Mouse (Mus musculus): ENCODE results near the gene Senp1. TPM values are rescaled to one million over a fixed set of nuclear protein-coding genes. Genes with fewer than 3 reads are reported as not detected.
A peak's percentile ranks its signal among the peaks of the same experiment; 100 is the strongest.

Senp1 gene
- polyA plus RNA-seq, 1 experiment = not detected

GRCm38 (mm10) chr15:98096957-98097356, 3.4 kb upstream of the Senp1 start:
- 43% methylated on average over 3 of the region's 3 CpGs for WGBS
- no peak for TF ChIP-seq POLR2A (IDR thresholded peaks at IDR 0.05; ENCODE audit: insufficient read depth, low read depth, low read length)
- TF ChIP-seq CTCF (IDR thresholded peaks at IDR 0.05; ENCODE audit: insufficient read depth, low read depth, low read length) = no peak

GRCm38 (mm10) chr15:98094905-98095304, 1.4 kb upstream of the Senp1 start:
- TF ChIP-seq CTCF (IDR thresholded peaks at IDR 0.05; ENCODE audit: insufficient read depth, low read depth, low read length) = no peak
- TF ChIP-seq POLR2A (IDR thresholded peaks at IDR 0.05; ENCODE audit: insufficient read depth, low read depth, low read length) = no peak
- Histone ChIP-seq H3K4me1 (ENCODE audit: control insufficient read depth, insufficient read depth, low read length) (no peaks in the 10 kb centered on the region), H3K27ac (ENCODE audit: insufficient read depth, low read depth, low read length) (no peak overlapping the region), H3K4me3 (ENCODE audit: insufficient read depth, low read depth, low read length) (no peak overlapping the region)
- 87% methylated on average over 12 of the region's 12 CpGs for WGBS

More at GRCm38 (mm10) chr15:98096957-98097356, 3.4 kb upstream of the Senp1 start:
- Histone ChIP-seq H3K27ac (ENCODE audit: insufficient read depth, low read depth, low read length) (no peak overlapping the region), H3K4me3 (ENCODE audit: insufficient read depth, low read depth, low read length) (no peak overlapping the region), H3K4me1 (ENCODE audit: control insufficient read depth, insufficient read depth, low read length) (no peaks in the 10 kb centered on the region)

DNA sequence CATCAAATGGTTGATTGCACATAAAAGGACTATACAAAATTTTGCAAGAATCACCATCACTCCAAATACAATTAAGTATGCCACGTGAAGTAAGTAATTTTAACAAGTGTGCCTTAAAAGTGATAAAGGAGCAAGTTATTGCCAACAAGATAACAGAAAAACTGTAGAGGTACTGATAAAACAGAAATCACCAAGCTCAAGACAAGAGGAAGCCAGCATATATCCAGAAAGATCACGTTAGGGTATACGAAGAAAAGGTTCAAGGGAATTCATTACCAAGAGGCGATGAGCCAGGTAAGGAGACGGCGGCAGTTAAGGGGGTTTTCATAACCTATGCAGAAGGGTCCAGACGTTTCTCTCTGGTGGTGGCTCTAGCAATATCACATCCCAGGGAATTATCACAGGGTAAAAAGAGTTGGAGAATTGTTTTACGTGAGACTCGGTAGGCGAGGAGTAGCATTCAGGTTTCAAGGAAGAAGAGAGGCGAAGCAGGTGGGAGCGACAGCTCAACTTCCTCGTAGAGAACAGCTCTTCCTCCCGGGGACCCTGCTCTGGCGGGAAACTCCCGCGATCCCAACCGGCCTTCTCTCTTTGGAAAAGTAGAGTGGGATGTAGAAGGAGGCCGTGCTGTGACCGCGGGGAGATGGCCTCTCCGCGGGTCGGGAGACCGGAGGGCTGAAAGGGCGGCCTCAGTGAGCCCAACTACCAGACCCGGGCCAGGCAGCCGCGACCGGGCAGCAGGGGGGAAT, 998 bp downstream of the Senp1 start, which contains the start of gene Pfkm:
Gene Pfkm, plus strand, starts transcription at position 218 of the 749 bp plus-strand sequence.
- Histone ChIP-seq H3K4me1 (ENCODE audit: control insufficient read depth, insufficient read depth, low read length) (no peaks in the 10 kb centered on the region), H3K27ac (ENCODE audit: insufficient read depth, low read depth, low read length) (peak within 1 kb of the TSS; percentile 89), H3K4me3 (ENCODE audit: insufficient read depth, low read depth, low read length) (peak within 1 kb of the TSS; percentile 75)
- WGBS = 1% methylated on average over 30 of the region's 30 CpGs
- TF ChIP-seq POLR2A (IDR thresholded peaks at IDR 0.05; ENCODE audit: insufficient read depth, low read depth, low read length) (no peak), CTCF (IDR thresholded peaks at IDR 0.05; ENCODE audit: insufficient read depth, low read depth, low read length) (no peak)

GRCm38 (mm10) chr15:98091841-98092240, 1.7 kb downstream of the Senp1 start:
- H3K4me1 ChIP-seq (ENCODE audit: control insufficient read depth, insufficient read depth, low read length) = no peaks in the 10 kb centered on the region
- no peak for TF ChIP-seq POLR2A (IDR thresholded peaks at IDR 0.05; ENCODE audit: insufficient read depth, low read depth, low read length)
- no peak for TF ChIP-seq CTCF (IDR thresholded peaks at IDR 0.05; ENCODE audit: insufficient read depth, low read depth, low read length)
- H3K27ac ChIP-seq (ENCODE audit: insufficient read depth, low read depth, low read length) = no peak overlapping the region
- no peak overlapping the region for H3K4me3 ChIP-seq (ENCODE audit: insufficient read depth, low read depth, low read length)
- WGBS = 31% methylated on average over 4 of the region's 4 CpGs

DNA sequence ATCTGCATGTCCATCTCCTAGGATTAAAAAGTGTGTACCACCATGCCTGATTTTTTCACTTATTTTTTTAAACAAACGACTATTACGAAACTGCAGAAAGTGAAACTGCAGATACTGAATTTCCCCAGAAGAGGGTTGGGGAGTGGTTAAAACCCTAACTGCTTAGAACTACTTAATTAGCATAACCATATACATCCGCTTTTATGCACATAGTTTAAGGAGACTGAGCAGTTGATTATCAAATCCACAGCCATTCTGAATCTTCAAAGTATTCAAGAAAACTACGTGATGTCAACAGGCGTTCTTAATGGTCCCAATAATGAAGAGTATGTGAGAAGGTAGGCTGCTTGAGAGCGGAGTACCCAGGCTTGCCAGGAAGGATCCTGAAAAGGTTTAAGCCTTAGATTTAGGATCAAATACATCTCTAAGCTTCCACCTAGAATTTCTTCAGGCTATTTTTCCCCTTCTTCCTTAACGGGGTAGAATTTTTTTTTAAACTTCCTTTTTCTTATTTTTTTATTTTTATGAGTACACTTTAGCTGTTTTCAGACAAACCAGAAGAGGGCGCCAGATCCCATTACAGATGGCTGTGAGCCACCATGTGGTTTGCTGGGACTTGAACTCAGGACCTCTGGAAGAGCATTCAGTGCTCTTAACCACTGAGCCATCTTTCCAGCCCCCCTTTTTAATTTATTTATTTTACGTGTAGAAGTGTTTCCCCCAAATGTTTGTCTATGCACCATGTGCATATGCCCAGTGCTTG, 3.9 kb downstream of the Senp1 start:
- H3K4me1 ChIP-seq (ENCODE audit: control insufficient read depth, insufficient read depth, low read length) = no peaks in the 10 kb centered on the region
- no peak overlapping the region for H3K4me3 ChIP-seq (ENCODE audit: insufficient read depth, low read depth, low read length)
- TF ChIP-seq POLR2A (IDR thresholded peaks at IDR 0.05; ENCODE audit: insufficient read depth, low read depth, low read length) (no peak), CTCF (IDR thresholded peaks at IDR 0.05; ENCODE audit: insufficient read depth, low read depth, low read length) (no peak)
- H3K27ac ChIP-seq (ENCODE audit: insufficient read depth, low read depth, low read length) = no peak overlapping the region
- WGBS = 72% methylated on average over 9 of the region's 9 CpGs

GRCm38 (mm10) chr15:98088889-98089288, 4.7 kb downstream of the Senp1 start:
- TF ChIP-seq CTCF (IDR thresholded peaks at IDR 0.05; ENCODE audit: insufficient read depth, low read depth, low read length) (no peak), POLR2A (IDR thresholded peaks at IDR 0.05; ENCODE audit: insufficient read depth, low read depth, low read length) (no peak)
- no peak overlapping the region for H3K4me3 ChIP-seq (ENCODE audit: insufficient read depth, low read depth, low read length)
- no peaks in the 10 kb centered on the region for H3K4me1 ChIP-seq (ENCODE audit: control insufficient read depth, insufficient read depth, low read length)
- WGBS = 89% methylated on average over 1 of the region's 1 CpGs
- H3K27ac ChIP-seq (ENCODE audit: insufficient read depth, low read depth, low read length) = no peak overlapping the region

- Histone ChIP-seq H3K4me3 (ENCODE audit: insufficient read depth, low read depth, low read length) (no peak overlapping the region), H3K27ac (ENCODE audit: insufficient read depth, low read depth, low read length) (no peak overlapping the region), H3K4me1 (ENCODE audit: control insufficient read depth, insufficient read depth, low read length) (no peaks in the 10 kb centered on the region)
- TF ChIP-seq POLR2A (IDR thresholded peaks at IDR 0.05; ENCODE audit: insufficient read depth, low read depth, low read length) (no peak), CTCF (IDR thresholded peaks at IDR 0.05; ENCODE audit: insufficient read depth, low read depth, low read length) (no peak)
- WGBS = 79% methylated on average over 6 of the region's 6 CpGs
These were observed 16.6 kb downstream of the Senp1 start for GRCm38 (mm10) chr15:98076901-98077300.

DNA sequence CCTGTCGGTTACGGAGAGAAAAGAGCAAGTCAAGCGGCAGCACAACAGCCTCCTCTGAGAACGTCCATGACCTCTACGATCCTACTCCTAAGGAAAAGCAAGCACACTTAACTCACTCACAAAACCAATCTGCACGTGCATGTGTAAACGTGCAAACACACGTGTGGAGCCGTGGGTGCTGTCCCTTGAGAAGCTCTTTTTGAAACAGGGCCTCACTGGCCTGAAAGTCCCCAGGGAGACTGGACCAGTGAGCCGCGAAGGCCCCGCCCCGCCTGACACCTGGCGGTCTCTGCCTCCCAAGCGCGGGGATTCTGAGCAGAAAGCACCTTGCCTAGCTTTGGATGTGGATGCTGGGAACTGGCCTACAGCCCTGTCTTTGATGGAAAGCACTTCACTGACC, 18.5 kb downstream of the Senp1 start:
- 0 out of 2 replicates have a peak, but pooled peaks cover 5% of the 10 kb centered on the region for H3K4me1 ChIP-seq (ENCODE audit: control insufficient read depth, insufficient read depth, low read length)
- H3K27ac ChIP-seq (ENCODE audit: insufficient read depth, low read depth, low read length) = no peak overlapping the region
- TF ChIP-seq POLR2A (IDR thresholded peaks at IDR 0.05; ENCODE audit: insufficient read depth, low read depth, low read length) (no peak), CTCF (IDR thresholded peaks at IDR 0.05; ENCODE audit: insufficient read depth, low read depth, low read length) (no peak)
- H3K4me3 ChIP-seq (ENCODE audit: insufficient read depth, low read depth, low read length) = no peak overlapping the region
- 85% methylated on average over 16 of the region's 16 CpGs for WGBS

- H3K4me3 ChIP-seq (ENCODE audit: insufficient read depth, low read depth, low read length) = no peak overlapping the region
- no peak overlapping the region for H3K27ac ChIP-seq (ENCODE audit: insufficient read depth, low read depth, low read length)
- 84% methylated on average over 8 of the region's 8 CpGs for WGBS
- H3K4me1 ChIP-seq (ENCODE audit: control insufficient read depth, insufficient read depth, low read length) = 0 out of 2 replicates have a peak, but pooled peaks cover 5% of the 10 kb centered on the region
- TF ChIP-seq POLR2A (IDR thresholded peaks at IDR 0.05; ENCODE audit: insufficient read depth, low read depth, low read length) (no peak), CTCF (IDR thresholded peaks at IDR 0.05; ENCODE audit: insufficient read depth, low read depth, low read length) (no peak)
These were observed 19.0 kb downstream of the Senp1 start for GRCm38 (mm10) chr15:98074521-98074920.
